Mouse (Mus musculus) embryonic facial prominence, embryonic 14.5 days (tissue): ENCODE results near the gene 3110082J24Rik. TPM values are rescaled to one million over a fixed set of nuclear protein-coding genes. Genes with fewer than 3 reads are reported as not detected.

Source experiments
- ATAC-seq: fragments of 200-750 bp; cut with Nextera tagmentation; 2 replicates; pipeline ENCODE4 v1.8.0; 2017; ENCODE audit warnings: low read depth, moderate number of reproducible peaks, moderate TSS enrichment
- DNase-seq: peaks from one replicate; pipeline ENCODE4 v3.0.0-alpha.2; 2015; ENCODE audit warnings: low spot score
- H3K27ac ChIP-seq: fragments of 300-500 bp; sonication (generic); replicated peaks from 2 replicates; pipeline ENCODE4 v1.5.1; 2014; ENCODE audit warnings: low read depth, mild to moderate bottlenecking, low read length, moderate library complexity
- H3K27me3 ChIP-seq: fragments of 300-500 bp; sonication (generic); replicated peaks from 2 replicates; pipeline ENCODE4 v1.6.1; 2014; ENCODE audit warnings: low read length; ENCODE audit not compliant: control insufficient read depth, insufficient read depth
- H3K36me3 ChIP-seq: fragments of 300-500 bp; sonication (generic); 2 replicates; pipeline ENCODE4 v1.6.1; 2014; ENCODE audit warnings: low read length, mixed read lengths; ENCODE audit not compliant: control insufficient read depth, insufficient read depth
- H3K4me1 ChIP-seq: fragments of 300-500 bp; sonication (generic); 2 replicates; pipeline ENCODE4 v1.6.1; 2014; ENCODE audit warnings: antibody characterized with exemption, low read length; ENCODE audit not compliant: control insufficient read depth, insufficient read depth
- H3K4me2 ChIP-seq: fragments of 300-500 bp; sonication (generic); 2 replicates; pipeline ENCODE4 v1.6.1; 2014; ENCODE audit warnings: low read depth, mild to moderate bottlenecking, low read length, moderate library complexity, mixed read lengths
- H3K4me3 ChIP-seq: fragments of 300-500 bp; sonication (generic); 2 replicates; pipeline ENCODE4 v1.5.1; 2014; ENCODE audit warnings: low read depth, mild to moderate bottlenecking, low read length
- H3K9ac ChIP-seq: fragments of 300-500 bp; sonication (generic); 2 replicates; pipeline ENCODE4 v1.6.1; 2014; ENCODE audit warnings: low read depth, mild to moderate bottlenecking, low read length, moderate library complexity, mixed read lengths
- H3K9me3 ChIP-seq: fragments of 300-500 bp; sonication (generic); 2 replicates; pipeline ENCODE4 v1.6.1; 2016; ENCODE audit warnings: low read length; ENCODE audit not compliant: control insufficient read depth
- WGBS: fragments of 180-500 bp; shearing (Covaris S2); extraction: QIAGEN DNeasy Blood & Tissue Kit; methylation state at CpG from one replicate; pipeline ENCODE4 v1.1.7; 2014; 5-methylcytosine and 5-hydroxymethylcytosine counted together
- polyA plus RNA-seq: library from polyadenylated mRNA; unstranded; fragments of >200 nt; fragmentation: Nextera tagmentation; extraction: Ambion mirVana; gene quantifications from 2 replicates; pipeline ENCODE4 v1.2.1, GENCODE M21; 2014

3110082J24Rik gene
- polyA plus RNA-seq, 1 experiment from 2014 or later: not detected

DNA sequence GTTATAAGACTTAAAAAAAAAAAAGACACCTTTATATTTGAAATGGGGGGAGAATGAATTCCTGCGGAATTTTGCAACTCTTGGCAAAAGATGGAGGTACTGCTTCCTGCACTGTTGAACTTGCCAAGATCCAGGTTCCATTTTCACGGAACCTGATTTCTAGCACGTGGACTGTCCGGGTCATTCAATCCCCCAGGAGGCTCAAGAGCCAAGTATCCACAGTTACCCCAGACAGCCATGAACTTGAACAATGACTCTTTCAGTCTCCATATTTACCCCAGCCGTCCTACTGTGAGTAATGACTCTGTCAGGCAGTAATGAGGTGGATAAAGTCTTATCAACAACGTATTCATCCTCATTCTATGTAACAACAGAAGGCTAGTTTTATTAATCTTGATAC is 40.6 kb upstream of the 3110082J24Rik start:
- DNase-seq: no peak
- H3K4me1 ChIP-seq: no peaks in the 10 kb centered on the region
- ATAC-seq: no peak
- H3K9ac ChIP-seq: no peak overlapping the region
- 88% methylated on average over 6 of the region's 6 CpGs for WGBS
- no peaks in the 10 kb centered on the region for H3K9me3 ChIP-seq
- peaks cover 57% of the 10 kb centered on the region for H3K36me3 ChIP-seq
- no peak overlapping the region for H3K27ac ChIP-seq
- no peak overlapping the region for H3K4me2 ChIP-seq
- no peak overlapping the region for H3K4me3 ChIP-seq
- H3K27me3 ChIP-seq: no peaks in the 10 kb centered on the region

GRCm38 (mm10) chr5:30138193-30138592 is 32.3 kb upstream of the 3110082J24Rik start:
- no peak overlapping the region for H3K4me2 ChIP-seq
- no peak overlapping the region for H3K9ac ChIP-seq
- DNase-seq (no peak), ATAC-seq (no peak)
- no peaks in the 10 kb centered on the region for H3K27me3 ChIP-seq
- no peak overlapping the region for H3K4me3 ChIP-seq
- H3K4me1 ChIP-seq: no peaks in the 10 kb centered on the region
- WGBS: 84% methylated on average over 4 of the region's 4 CpGs
- peaks cover 93% of the 10 kb centered on the region for H3K36me3 ChIP-seq
- no peak overlapping the region for H3K27ac ChIP-seq
- no peaks in the 10 kb centered on the region for H3K9me3 ChIP-seq

DNA sequence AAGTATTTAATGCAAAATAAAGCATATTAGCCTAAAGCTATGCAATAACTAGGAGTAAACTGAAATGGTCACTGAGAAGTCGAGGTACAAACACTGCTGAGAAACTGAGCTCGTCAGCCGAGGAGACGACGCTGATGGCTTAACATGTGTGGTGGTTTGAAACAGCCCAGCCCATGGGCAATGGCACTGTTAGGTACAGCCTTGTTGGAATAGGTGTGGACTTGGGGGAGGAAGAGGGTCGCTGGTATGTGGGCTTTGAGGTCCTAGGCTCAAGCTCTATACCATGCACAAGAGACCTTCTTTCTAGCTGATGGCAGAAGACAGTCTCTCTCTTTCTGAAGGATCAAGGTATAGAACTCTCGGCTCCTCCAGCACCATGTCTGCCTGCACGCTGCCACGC is 31.4 kb upstream of the 3110082J24Rik start:
- Histone ChIP-seq H3K4me2 (no peak overlapping the region), H3K27ac (no peak overlapping the region), H3K9ac (no peak overlapping the region), H3K36me3 (peaks cover 93% of the 10 kb centered on the region), H3K9me3 (no peaks in the 10 kb centered on the region), H3K4me1 (no peaks in the 10 kb centered on the region), H3K4me3 (no peak overlapping the region), H3K27me3 (no peaks in the 10 kb centered on the region)
- WGBS: 91% methylated on average over 9 of the region's 9 CpGs
- ATAC-seq (no peak), DNase-seq (no peak)

- no peak for ATAC-seq
- H3K27ac ChIP-seq: no peak overlapping the region
- 94% methylated on average over 11 of the region's 11 CpGs for WGBS
Measured at GRCm38 (mm10) chr5:30135711-30136231, 29.9 kb upstream of the 3110082J24Rik start.

DNA sequence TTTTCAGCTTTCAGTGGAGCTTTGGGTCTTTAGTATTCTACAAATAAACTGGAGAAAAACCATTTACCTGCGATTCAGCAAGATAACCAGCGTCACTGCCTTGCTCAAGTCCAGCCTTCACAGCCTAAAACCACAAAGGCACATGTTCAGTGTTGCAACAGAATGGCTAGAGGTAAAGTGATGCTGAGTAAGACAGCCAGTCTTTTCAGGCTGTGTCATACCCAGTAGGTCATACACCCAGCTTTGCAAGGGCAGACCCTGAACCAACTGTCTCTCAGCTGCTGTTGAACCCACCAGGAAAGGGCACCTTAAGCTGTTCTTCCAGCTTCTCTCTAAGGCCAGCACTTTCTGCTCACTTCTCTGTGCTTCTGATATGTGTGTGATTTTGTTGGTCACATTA is 26.3 kb upstream of the 3110082J24Rik start:
- DNase-seq: no peak
- H3K4me2 ChIP-seq: no peak overlapping the region
- 95% methylated on average over 2 of the region's 2 CpGs for WGBS

More at GRCm38 (mm10) chr5:30135711-30136231, 29.9 kb upstream of the 3110082J24Rik start:
- no peaks in the 10 kb centered on the region for H3K9me3 ChIP-seq
- no peaks in the 10 kb centered on the region for H3K27me3 ChIP-seq
- H3K4me1 ChIP-seq: no peaks in the 10 kb centered on the region
- peaks cover 90% of the 10 kb centered on the region for H3K36me3 ChIP-seq
- H3K4me2 ChIP-seq: no peak overlapping the region
- H3K9ac ChIP-seq: no peak overlapping the region
- no peak overlapping the region for H3K4me3 ChIP-seq
- no peak for DNase-seq

GRCm38 (mm10) chr5:30131246-30131645 is 25.4 kb upstream of the 3110082J24Rik start:
- no peak for DNase-seq
- 91% methylated on average over 4 of the region's 4 CpGs for WGBS
- Histone ChIP-seq H3K4me3 (no peak overlapping the region), H3K27ac (no peak overlapping the region), H3K4me2 (no peak overlapping the region), H3K36me3 (peaks cover 90% of the 10 kb centered on the region), H3K4me1 (no peaks in the 10 kb centered on the region), H3K9ac (no peak overlapping the region), H3K27me3 (no peaks in the 10 kb centered on the region), H3K9me3 (no peaks in the 10 kb centered on the region)
- ATAC-seq: no peak

More for the DNA sequence above, 26.3 kb upstream of the 3110082J24Rik start:
- Histone ChIP-seq H3K4me3 (no peak overlapping the region), H3K9ac (no peak overlapping the region), H3K36me3 (peaks cover 89% of the 10 kb centered on the region), H3K27ac (no peak overlapping the region), H3K27me3 (no peaks in the 10 kb centered on the region), H3K9me3 (no peaks in the 10 kb centered on the region), H3K4me1 (no peaks in the 10 kb centered on the region)
- ATAC-seq: no peak

DNA sequence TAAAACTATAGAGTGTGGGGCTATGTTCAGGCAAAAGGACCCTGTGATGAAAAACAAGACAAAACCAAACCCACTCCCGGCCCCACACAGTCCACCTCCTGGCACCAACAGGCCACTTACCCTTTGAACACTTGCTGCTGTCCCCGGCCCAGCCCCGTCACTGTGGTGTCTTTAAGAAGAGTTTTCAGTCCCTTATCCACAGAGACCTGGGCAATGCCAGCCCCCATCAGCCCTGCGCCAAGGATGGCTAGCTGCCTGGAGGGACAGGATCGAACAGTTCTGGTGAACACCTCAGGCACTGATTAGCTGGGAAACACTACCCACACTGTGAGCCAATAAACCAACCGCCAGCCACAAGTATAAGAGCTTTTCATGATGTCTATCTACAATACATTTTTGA is 22.8 kb upstream of the 3110082J24Rik start:
- no peak overlapping the region for H3K4me3 ChIP-seq
- 94% methylated on average over 6 of the region's 6 CpGs for WGBS
- H3K27ac ChIP-seq: no peak overlapping the region
- H3K27me3 ChIP-seq: no peaks in the 10 kb centered on the region
- H3K4me1 ChIP-seq: no peaks in the 10 kb centered on the region
- DNase-seq (no peak), ATAC-seq (no peak)
- H3K36me3 ChIP-seq: peaks cover 88% of the 10 kb centered on the region
- H3K9me3 ChIP-seq: no peaks in the 10 kb centered on the region
- no peak overlapping the region for H3K9ac ChIP-seq
- no peak overlapping the region for H3K4me2 ChIP-seq

DNA sequence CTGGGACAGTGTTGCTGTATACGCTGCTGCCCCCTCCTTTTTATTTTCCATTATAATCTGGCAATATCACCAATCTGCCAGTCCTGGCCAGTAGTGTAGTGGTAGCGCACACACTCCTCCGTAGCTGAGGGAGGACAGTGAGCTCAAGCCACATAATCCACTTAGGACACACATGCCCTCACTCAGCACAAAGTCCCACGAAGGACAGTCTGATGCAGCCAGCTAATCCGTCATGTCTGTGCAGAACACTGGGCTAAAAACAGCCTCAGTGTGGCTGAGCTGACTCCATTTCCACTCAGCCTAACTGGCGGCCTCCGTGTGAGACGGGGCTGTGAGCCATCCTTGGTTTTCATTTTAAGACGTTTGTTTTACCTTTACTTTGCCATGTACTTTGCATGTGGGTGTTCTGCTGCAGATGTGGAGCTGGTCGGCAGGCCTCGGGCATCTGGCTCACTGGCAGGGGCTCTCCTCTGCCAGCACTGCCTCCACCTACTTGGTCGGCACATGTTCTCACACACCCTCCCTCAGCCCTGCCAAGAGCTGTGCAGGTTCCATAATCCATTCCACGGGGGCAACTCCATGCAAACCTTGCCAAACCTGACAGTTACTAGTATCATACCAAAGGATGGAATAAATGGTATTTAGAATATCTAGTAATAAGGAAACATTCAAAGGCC is 22.2 kb upstream of the 3110082J24Rik start:
- H3K27ac ChIP-seq: no peak overlapping the region
- H3K36me3 ChIP-seq: peaks cover 88% of the 10 kb centered on the region
- 91% methylated on average over 13 of the region's 13 CpGs for WGBS
- H3K4me3 ChIP-seq: no peak overlapping the region
- H3K4me2 ChIP-seq: no peak overlapping the region
- H3K9me3 ChIP-seq: no peaks in the 10 kb centered on the region
- no peak overlapping the region for H3K9ac ChIP-seq
- DNase-seq: no peak
- no peaks in the 10 kb centered on the region for H3K4me1 ChIP-seq
- no peak for ATAC-seq
- no peaks in the 10 kb centered on the region for H3K27me3 ChIP-seq

GRCm38 (mm10) chr5:30126756-30127155 is 20.9 kb upstream of the 3110082J24Rik start:
- WGBS: 81% methylated on average over 7 of the region's 7 CpGs
- no peaks in the 10 kb centered on the region for H3K4me1 ChIP-seq

More at GRCm38 (mm10) chr5:30126756-30127155, 20.9 kb upstream of the 3110082J24Rik start:
- Histone ChIP-seq H3K27me3 (no peaks in the 10 kb centered on the region), H3K4me3 (no peak overlapping the region), H3K9me3 (no peaks in the 10 kb centered on the region), H3K9ac (no peak overlapping the region), H3K4me2 (no peak overlapping the region), H3K36me3 (peaks cover 89% of the 10 kb centered on the region), H3K27ac (no peak overlapping the region)
- ATAC-seq (no peak), DNase-seq (no peak)
